Mouse (Mus musculus) lung, embryonic 15.5 days (tissue): ENCODE measurements around the gene Kcnk4. TPM values are rescaled to one million over a fixed set of nuclear protein-coding genes. Genes with fewer than 3 reads are reported as not detected.
A peak's percentile ranks its signal among the peaks of the same experiment; 100 is the strongest.
"Not testable (repeated sequence)": the region's sequence is repeated elsewhere in the genome, so short reads cannot be mapped to it uniquely, and the experiment has no call there.

Source experiments
- ATAC-seq: fragments of 200-750 bp; cut with Nextera tagmentation; 2 replicates; pipeline ENCODE4 v1.8.0; 2017; ENCODE audit warnings: moderate number of reproducible peaks, borderline replicate concordance; ENCODE audit not compliant: low FRiP score, low TSS enrichment; ENCODE audit errors: extremely low read depth
- H3K27ac ChIP-seq: fragments of 300-500 bp; sonication (generic); 2 replicates; pipeline ENCODE4 v1.5.1; 2015; ENCODE audit warnings: moderate library complexity, mild to moderate bottlenecking, inconsistent platforms
- H3K27me3 ChIP-seq: fragments of 300-500 bp; sonication (generic); 2 replicates; pipeline ENCODE4 v1.6.1; 2015; ENCODE audit warnings: inconsistent platforms
- H3K36me3 ChIP-seq: fragments of 300-500 bp; sonication (generic); 2 replicates; pipeline ENCODE4 v1.6.1; 2015; ENCODE audit warnings: inconsistent platforms
- H3K4me1 ChIP-seq: fragments of 300-500 bp; sonication (generic); 2 replicates; pipeline ENCODE4 v1.6.1; 2015; ENCODE audit warnings: inconsistent platforms
- H3K4me2 ChIP-seq: fragments of 300-500 bp; sonication (generic); 2 replicates; pipeline ENCODE4 v1.6.1; 2015; ENCODE audit warnings: inconsistent platforms, mild to moderate bottlenecking, moderate library complexity
- H3K4me3 ChIP-seq: fragments of 300-500 bp; sonication (generic); 2 replicates; pipeline ENCODE4 v1.5.1; 2015; ENCODE audit warnings: mild to moderate bottlenecking, inconsistent platforms
- H3K9ac ChIP-seq: fragments of 300-500 bp; sonication (generic); 2 replicates; pipeline ENCODE4 v1.6.1; 2015; ENCODE audit warnings: inconsistent platforms
- H3K9me3 ChIP-seq: fragments of 300-500 bp; sonication (generic); 2 replicates; pipeline ENCODE4 v1.6.1; 2016; ENCODE audit warnings: inconsistent platforms
- WGBS: fragments of 180-500 bp; shearing (Covaris S2); methylation state at CpG from one replicate; pipeline ENCODE4 v1.1.7; 2015; 5-methylcytosine and 5-hydroxymethylcytosine counted together
- polyA plus RNA-seq: library from polyadenylated mRNA; unstranded; fragments of >200 nt; fragmentation: Nextera tagmentation; extraction: Ambion mirVana; gene quantifications from 2 replicates; pipeline ENCODE4 v1.2.1, GENCODE M21; 2015

Gene Kcnk4
- polyA plus RNA-seq, 1 experiment from 2014 or later: 0.22 TPM

DNA sequence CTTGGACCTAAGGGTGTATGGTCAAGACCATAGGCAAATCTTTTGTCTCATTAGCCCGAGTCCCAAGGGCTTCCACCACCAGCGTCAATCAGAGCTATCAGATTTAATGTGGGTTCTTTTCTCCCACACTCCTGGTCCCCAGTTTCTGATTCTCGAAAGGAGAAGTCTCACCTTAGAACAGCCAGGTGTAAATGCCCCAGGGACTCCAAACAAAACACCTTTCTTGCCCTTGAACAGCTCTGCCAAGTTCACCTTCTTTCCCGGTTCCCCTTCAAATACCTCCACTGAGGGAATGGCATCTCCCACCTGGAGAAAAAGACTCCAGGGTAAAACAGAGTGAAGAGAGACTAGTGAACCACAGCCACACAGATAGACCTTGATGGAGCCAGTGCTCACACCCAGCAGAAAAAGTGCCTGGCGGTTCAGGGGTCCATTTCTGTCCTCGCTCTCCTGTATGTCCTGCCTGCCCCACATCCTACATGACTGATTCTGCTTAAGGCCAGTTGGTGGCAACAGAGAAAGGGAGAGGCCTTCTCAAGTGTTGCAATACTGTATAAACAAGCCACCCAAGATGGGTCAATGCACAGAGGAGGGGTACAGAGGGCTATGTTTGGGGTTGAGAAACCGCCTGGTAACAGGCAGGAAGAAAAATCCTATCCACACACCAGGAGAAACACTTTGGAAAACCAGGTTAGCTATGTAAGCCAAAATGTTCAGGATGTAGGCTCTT, 26.3 kb downstream of the Kcnk4 start:
- WGBS: 77% methylated on average over 7 of the region's 7 CpGs
- no peak for ATAC-seq
- no peaks in the 10 kb centered on the region for H3K9me3 ChIP-seq

DNA sequence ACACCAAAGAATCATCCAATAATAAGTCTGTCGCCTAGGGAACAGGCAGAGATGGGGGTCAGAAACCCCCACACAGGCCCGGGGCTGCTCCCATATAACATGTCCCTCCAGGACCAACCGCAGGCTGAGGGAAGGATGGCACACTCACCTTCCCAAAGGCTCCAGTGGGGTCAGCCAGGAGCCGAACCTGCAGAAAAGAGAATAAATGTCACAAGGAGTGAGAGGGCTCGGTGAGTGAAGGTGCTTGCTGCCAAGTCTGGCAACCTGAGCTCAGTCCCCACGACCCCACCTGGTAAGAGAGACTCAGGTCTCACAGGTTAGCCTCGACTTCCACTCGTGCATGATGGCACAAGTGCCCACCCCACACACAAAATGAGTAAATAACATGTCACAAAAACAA, 27.2 kb downstream of the Kcnk4 start:
- H3K36me3 ChIP-seq: peaks cover 28% of the 10 kb centered on the region
- no peak overlapping the region for H3K9ac ChIP-seq
- WGBS: 90% methylated on average over 8 of the region's 8 CpGs
- H3K9me3 ChIP-seq: no peaks in the 10 kb centered on the region
- H3K27ac ChIP-seq: no peak overlapping the region
- no peak for ATAC-seq
- H3K4me2 ChIP-seq: no peak overlapping the region
- H3K4me1 ChIP-seq: peaks cover 26% of the 10 kb centered on the region
- no peaks in the 10 kb centered on the region for H3K27me3 ChIP-seq
- H3K4me3 ChIP-seq: no peak overlapping the region

More for the DNA sequence above, 26.3 kb downstream of the Kcnk4 start:
- Histone ChIP-seq H3K4me1 (peaks cover 26% of the 10 kb centered on the region), H3K36me3 (peaks cover 35% of the 10 kb centered on the region), H3K4me3 (peak overlapping the region; percentile 56), H3K27ac (0 out of 2 replicates have a peak overlapping the region, but pooled peaks have one; percentile 97), H3K4me2 (peak overlapping the region; percentile 71), H3K27me3 (no peaks in the 10 kb centered on the region), H3K9ac (peak overlapping the region; percentile 60; the same call in 1 of the 2 replicates)

DNA sequence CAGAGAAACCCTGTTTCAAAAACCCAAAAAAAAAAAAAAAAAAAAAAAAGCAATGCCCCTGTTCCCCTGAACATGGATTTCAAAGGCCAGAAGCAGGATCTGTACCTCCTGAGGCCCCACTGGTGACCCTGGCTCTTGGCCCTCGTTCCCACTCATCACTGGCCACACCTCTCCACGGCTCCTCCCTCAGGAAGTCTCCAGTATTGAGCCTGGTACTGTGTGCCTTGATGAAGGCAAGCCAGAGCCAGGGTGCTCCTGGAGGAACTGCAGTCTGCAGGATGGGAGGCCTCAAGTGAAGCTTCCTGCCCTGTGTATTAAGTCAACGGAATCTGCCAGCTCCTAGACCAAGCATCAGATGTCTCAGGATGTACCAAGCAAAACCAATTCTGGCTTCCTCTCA, 28.1 kb downstream of the Kcnk4 start:
- Histone ChIP-seq H3K4me1 (peaks cover 23% of the 10 kb centered on the region), H3K4me3 (no peak overlapping the region), H3K36me3 (peaks cover 19% of the 10 kb centered on the region; the same call in 1 of the 2 replicates), H3K27ac (no peak overlapping the region), H3K9me3 (no peaks in the 10 kb centered on the region), H3K4me2 (no peak overlapping the region), H3K9ac (no peak overlapping the region), H3K27me3 (no peaks in the 10 kb centered on the region)
- 73% methylated on average over 3 of the region's 3 CpGs for WGBS
- ATAC-seq: no peak

DNA sequence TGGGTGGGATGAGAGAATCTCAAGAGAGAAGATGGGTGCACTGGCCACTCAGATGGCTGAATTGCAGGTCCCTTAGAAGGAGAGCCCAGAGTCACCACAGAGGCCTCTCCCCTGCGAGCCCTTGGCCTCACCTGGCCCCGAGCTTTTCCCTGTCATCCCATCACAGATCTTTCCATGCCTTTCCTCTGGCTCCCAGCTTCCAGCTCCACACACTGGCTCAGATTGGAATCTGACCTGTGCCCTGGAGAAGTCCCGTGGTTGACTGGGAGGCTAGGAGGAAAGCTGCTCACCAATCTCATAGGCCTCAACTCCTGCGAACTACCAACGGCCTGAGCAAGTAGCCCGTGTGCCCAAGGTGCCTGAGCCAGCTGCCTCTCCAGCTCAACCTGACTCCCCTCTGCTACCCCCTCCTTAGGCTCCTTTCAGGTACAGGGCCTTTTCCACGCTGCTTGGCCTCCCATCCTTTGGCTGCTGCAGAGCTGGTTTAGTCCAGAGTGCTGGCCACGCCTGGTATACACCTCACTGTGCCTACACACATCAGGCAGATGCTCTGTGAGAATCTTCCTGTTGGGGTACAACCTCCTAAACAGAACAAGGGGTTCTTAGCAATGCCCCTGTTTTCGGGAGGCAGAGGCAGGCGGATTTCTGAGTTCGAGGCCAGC, 28.7 kb downstream of the Kcnk4 start:
- H3K27me3 ChIP-seq: no peaks in the 10 kb centered on the region
- WGBS: 86% methylated on average over 11 of the region's 11 CpGs
- no peak overlapping the region for H3K4me2 ChIP-seq
- ATAC-seq: no peak
- no peaks in the 10 kb centered on the region for H3K9me3 ChIP-seq
- H3K4me3 ChIP-seq: no peak overlapping the region
- no peak overlapping the region for H3K9ac ChIP-seq
- H3K36me3 ChIP-seq: peaks cover 17% of the 10 kb centered on the region; the same call in 1 of the 2 replicates
- no peak overlapping the region for H3K27ac ChIP-seq
- peaks cover 19% of the 10 kb centered on the region for H3K4me1 ChIP-seq

DNA sequence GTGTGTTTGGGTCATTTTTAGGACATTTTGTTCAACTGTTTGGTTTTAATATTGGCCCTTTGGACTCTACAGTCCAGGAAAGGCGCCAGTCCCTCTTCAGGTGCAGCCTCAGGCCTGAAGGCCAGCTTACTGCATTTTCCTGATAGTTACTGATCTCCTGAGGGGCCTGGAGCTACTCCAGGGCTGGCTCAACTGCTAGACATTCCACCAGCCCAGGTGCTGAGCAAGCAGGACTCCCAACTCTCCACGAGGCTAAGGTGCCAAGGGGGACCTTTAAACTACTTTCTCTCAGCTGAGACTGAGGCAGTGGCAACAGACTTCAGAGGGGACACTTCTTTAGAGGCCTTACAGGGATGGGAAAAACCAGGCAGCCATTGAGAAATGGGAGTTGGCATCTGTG, 29.5 kb downstream of the Kcnk4 start:
- H3K36me3 ChIP-seq: peaks cover 17% of the 10 kb centered on the region; the same call in 1 of the 2 replicates
- H3K9ac ChIP-seq: no peak overlapping the region
- no peaks in the 10 kb centered on the region; the same call in 1 of the 2 replicates for H3K9me3 ChIP-seq
- WGBS: 73% methylated on average over 2 of the region's 2 CpGs
- no peaks in the 10 kb centered on the region for H3K27me3 ChIP-seq
- no peak overlapping the region for H3K4me2 ChIP-seq
- H3K4me3 ChIP-seq: no peak overlapping the region
- no peak overlapping the region for H3K27ac ChIP-seq
- H3K4me1 ChIP-seq: peaks cover 19% of the 10 kb centered on the region
- ATAC-seq: no peak

DNA sequence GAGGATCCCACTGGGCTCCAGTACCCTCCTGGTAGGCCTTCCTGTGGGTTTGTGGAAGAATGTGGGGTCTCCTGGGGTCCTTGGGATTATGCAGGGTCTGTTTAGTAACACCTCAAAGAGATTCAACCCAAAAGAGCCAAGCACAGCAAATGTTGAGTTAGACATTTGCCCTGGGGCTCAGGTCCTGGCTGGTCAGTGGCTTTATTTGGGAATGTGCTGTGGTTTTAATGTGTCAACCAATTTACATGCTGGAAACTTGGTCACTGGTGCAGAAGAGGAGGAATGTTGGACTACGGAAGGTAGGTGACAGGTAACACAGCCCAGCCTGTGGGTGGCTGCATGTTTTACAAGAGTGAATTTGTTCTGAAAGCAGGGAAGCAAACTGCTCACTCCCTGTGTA, 31.3 kb downstream of the Kcnk4 start:
- ATAC-seq: no peak
- WGBS: 78% methylated on average over 1 of the region's 1 CpGs
- peaks cover 7% of the 10 kb centered on the region for H3K4me1 ChIP-seq

DNA sequence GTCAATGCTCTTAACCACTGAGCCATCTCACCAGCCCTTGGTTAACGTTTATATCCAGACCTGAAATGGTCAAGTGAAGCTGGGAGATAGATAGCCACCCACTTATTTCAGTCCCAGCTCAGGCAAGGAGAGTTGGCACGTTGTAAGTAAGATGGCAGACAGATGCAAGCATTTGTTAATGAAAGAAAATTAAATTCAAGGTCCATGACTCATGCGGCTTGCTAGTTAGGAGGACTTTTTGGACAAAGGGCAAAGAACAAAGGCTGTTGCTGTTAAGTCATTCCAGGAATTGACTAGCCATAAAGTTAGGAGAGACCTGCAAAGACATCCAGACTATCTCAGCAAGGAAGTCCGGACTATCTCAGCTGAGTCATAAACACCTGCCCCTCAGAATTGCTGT, 34.7 kb downstream of the Kcnk4 start:
- Histone ChIP-seq H3K4me1 (no peaks in the 10 kb centered on the region), H3K27me3 (no peaks in the 10 kb centered on the region), H3K9ac (no peak overlapping the region), H3K4me2 (no peak overlapping the region), H3K9me3 (no peaks in the 10 kb centered on the region; the same call in 1 of the 2 replicates), H3K36me3 (no peaks in the 10 kb centered on the region), H3K4me3 (no peak overlapping the region), H3K27ac (no peak overlapping the region)
- WGBS: 76% methylated on average over 4 of the region's 4 CpGs
- no peak for ATAC-seq

More for the DNA sequence above, 31.3 kb downstream of the Kcnk4 start:
- no peak overlapping the region for H3K4me3 ChIP-seq
- no peak overlapping the region for H3K4me2 ChIP-seq
- no peaks in the 10 kb centered on the region; the same call in 1 of the 2 replicates for H3K9me3 ChIP-seq
- H3K9ac ChIP-seq: no peak overlapping the region
- H3K27ac ChIP-seq: no peak overlapping the region
- no peaks in the 10 kb centered on the region for H3K27me3 ChIP-seq
- H3K36me3 ChIP-seq: peaks cover 17% of the 10 kb centered on the region; the same call in 1 of the 2 replicates

DNA sequence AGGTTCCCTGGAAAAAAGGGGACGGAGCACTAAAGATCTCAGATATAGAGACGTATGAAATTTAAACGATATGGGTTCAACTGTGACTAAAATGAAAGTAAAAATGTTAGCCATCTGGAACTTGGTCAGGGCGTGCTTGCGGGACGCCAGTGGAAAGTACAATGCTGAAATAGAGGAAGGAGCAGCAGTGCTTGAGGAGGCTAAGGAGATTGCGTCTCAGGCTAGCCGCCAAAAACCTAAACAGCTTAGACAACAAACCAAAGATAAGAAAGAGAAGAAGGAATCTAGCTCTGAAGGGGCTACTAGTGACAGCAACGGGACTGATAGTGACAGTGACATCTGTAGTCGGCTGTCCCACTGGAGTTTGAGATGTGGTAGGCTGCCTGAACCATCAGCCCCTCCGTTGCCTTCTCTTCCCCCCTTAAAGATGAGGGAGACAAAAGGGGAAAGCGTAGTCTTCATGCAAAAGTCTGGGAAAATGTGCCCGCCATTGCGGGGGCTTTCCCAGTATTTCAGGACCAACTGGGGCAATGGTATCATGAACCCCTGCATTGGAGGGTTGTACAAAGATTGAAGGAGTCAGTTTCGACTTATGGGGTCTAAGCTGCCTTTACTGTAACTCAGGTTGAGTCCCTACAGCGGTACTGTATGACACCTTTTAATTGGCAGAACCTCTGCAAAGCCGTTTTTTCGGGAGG, 38.6 kb downstream of the Kcnk4 start:
- not testable (repeated sequence) for H3K27ac ChIP-seq, H3K4me2 ChIP-seq, H3K4me1 ChIP-seq, H3K9ac ChIP-seq, ATAC-seq, H3K27me3 ChIP-seq, H3K4me3 ChIP-seq, H3K36me3 ChIP-seq, H3K9me3 ChIP-seq
- 75% methylated on average over 18 of the region's 18 CpGs for WGBS

DNA sequence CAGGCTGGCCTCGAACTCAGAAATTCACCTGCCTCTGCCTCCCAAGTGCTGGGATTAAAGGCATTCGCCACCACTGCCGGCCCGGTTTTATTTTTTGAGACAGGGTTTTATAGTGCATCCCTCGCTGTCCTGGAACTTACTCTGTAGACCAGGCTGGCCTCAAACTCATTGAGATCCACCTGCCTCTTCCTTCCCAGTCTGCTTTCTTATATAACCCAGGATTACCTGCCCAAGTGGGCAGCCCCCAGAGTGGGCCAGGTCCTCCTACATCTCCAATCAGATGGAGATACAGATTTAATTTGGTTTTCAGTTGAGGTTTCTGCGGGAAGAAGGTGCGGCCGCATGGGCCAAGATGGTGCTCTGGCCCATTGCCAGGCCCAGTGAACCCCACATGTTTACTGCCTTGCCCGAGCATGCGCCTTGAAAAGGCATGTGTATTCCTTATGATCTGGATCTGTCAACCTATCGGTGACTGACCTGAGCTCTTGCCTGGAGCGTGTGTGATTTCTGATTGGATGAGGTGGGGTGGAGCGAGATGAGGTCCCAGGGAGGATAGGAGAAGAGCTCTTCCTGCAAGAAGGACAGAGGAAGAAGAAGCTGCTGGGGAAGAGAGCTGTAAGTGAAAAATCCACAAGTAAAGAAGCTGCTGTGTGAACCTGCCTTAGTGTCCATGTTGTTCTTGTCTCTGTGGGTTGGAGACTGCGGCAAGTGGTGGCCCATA, 40.4 kb downstream of the Kcnk4 start:
- WGBS: 90% methylated on average over 14 of the region's 14 CpGs

DNA sequence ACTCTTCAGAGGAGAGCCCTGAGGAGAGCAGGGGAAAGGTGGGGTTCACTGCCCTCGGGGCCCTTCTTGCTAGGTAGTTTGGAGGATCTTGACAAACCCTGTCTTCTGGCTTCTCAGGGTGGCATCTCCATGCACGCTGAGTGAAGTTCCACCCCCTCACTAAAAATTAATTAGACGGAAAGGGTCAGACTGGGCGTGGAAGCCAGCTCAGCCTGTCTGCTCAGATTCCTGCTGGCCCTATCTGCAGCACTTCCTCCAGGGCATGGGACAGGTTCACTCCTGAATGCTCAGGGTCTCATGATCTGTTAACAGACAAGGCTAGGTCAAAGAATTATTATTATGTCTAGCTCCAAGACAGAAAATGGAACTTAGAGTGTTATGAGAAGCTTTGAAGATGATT, 41.8 kb downstream of the Kcnk4 start:
- no peak overlapping the region for H3K9ac ChIP-seq
- H3K4me3 ChIP-seq: no peak overlapping the region
- no peaks in the 10 kb centered on the region for H3K36me3 ChIP-seq
- H3K4me2 ChIP-seq: no peak overlapping the region
- ATAC-seq: no peak
- H3K27ac ChIP-seq: no peak overlapping the region
- no peaks in the 10 kb centered on the region for H3K4me1 ChIP-seq
- no peaks in the 10 kb centered on the region for H3K27me3 ChIP-seq
- H3K9me3 ChIP-seq: no peaks in the 10 kb centered on the region
- 57% methylated on average over 4 of the region's 4 CpGs for WGBS

More for the DNA sequence above, 40.4 kb downstream of the Kcnk4 start:
- Histone ChIP-seq H3K27me3 (no peaks in the 10 kb centered on the region), H3K4me2 (no peak overlapping the region), H3K9me3 (no peaks in the 10 kb centered on the region), H3K36me3 (no peaks in the 10 kb centered on the region), H3K27ac (no peak overlapping the region), H3K4me1 (no peaks in the 10 kb centered on the region), H3K4me3 (no peak overlapping the region), H3K9ac (no peak overlapping the region)
- ATAC-seq: no peak

DNA sequence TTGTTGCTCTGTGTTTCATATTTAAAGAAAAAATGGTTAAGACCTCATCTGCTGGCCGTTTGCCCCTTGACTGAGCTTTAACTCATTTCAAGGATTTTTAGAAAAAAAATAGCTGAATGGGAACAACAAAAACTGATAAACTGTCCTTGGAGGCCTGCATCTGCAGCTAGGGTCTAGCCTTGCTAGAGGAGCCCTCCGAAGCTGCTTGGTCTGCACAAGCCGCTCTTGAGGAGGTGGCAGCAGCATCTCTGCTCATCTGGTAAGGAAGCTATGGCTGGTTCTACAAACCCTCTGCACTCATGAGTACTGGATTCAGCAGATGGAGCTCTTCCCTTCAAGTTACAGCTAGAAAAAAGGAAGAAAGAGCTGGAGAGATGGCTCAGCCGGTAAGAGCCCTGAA, 56.4 kb downstream of the Kcnk4 start:
- H3K9ac ChIP-seq: no peak overlapping the region
- no peaks in the 10 kb centered on the region for H3K4me1 ChIP-seq
- H3K36me3 ChIP-seq: no peaks in the 10 kb centered on the region
- no peak for ATAC-seq
- no peak overlapping the region for H3K4me2 ChIP-seq
- no peaks in the 10 kb centered on the region for H3K9me3 ChIP-seq
- H3K27ac ChIP-seq: no peak overlapping the region
- H3K27me3 ChIP-seq: no peaks in the 10 kb centered on the region
- 83% methylated on average over 4 of the region's 4 CpGs for WGBS
- no peak overlapping the region for H3K4me3 ChIP-seq
